Mouse (Mus musculus) forebrain, embryonic 14.5 days (tissue): ENCODE measurements around the gene Mogat1. TPM values are rescaled to one million over a fixed set of nuclear protein-coding genes. Genes with fewer than 3 reads are reported as not detected.
A peak's percentile ranks its signal among the peaks of the same experiment; 100 is the strongest.

ENCODE experiments used
- ATAC-seq: fragments of 200-750 bp; cut with Nextera tagmentation; 2 replicates; pipeline ENCODE4 v1.8.0; 2017; ENCODE audit warnings: mild to moderate bottlenecking, moderate library complexity
- DNase-seq: peaks from one replicate; pipeline ENCODE4 v3.0.0-alpha.2; 2015; ENCODE audit warnings: low spot score
- H3K27ac ChIP-seq: fragments of 300-500 bp; sonication (generic); 2 replicates; pipeline ENCODE4 v1.5.1; 2014; ENCODE audit warnings: low read depth, mild to moderate bottlenecking, control low read depth, low read length, moderate library complexity
- H3K27me3 ChIP-seq: fragments of 300-500 bp; sonication (generic); replicated peaks from 2 replicates; pipeline ENCODE4 v1.6.1; 2014; ENCODE audit warnings: low read length, control low read depth, mixed read lengths; ENCODE audit not compliant: control insufficient read depth, insufficient read depth
- H3K36me3 ChIP-seq: fragments of 300-500 bp; sonication (generic); 2 replicates; pipeline ENCODE4 v1.6.1; 2014; ENCODE audit warnings: low read length, control low read depth; ENCODE audit not compliant: control insufficient read depth, insufficient read depth
- H3K4me1 ChIP-seq: fragments of 300-500 bp; sonication (generic); 2 replicates; pipeline ENCODE4 v1.6.1; 2014; ENCODE audit warnings: antibody characterized with exemption, low read length, control low read depth; ENCODE audit not compliant: control insufficient read depth, insufficient read depth
- H3K4me2 ChIP-seq: fragments of 300-500 bp; sonication (generic); 2 replicates; pipeline ENCODE4 v1.6.1; 2014; ENCODE audit warnings: mild to moderate bottlenecking, control low read depth, low read length
- H3K4me3 ChIP-seq: fragments of 300-500 bp; sonication (generic); 2 replicates; pipeline ENCODE4 v1.5.1; 2014; ENCODE audit warnings: low read depth, low read length, control low read depth
- H3K9ac ChIP-seq: fragments of 300-500 bp; sonication (generic); 2 replicates; pipeline ENCODE4 v1.6.1; 2014; ENCODE audit warnings: mild to moderate bottlenecking, low read length, control low read depth, moderate library complexity
- H3K9me3 ChIP-seq: fragments of 300-500 bp; sonication (generic); replicated peaks from 2 replicates; pipeline ENCODE4 v1.6.1; 2016; ENCODE audit warnings: low read length, control low read depth, mixed read lengths; ENCODE audit not compliant: control insufficient read depth
- WGBS: fragments of 180-500 bp; shearing (Covaris S2); extraction: QIAGEN DNeasy Blood & Tissue Kit; methylation state at CpG from one replicate; pipeline ENCODE4 v1.1.7; 2014; 5-methylcytosine and 5-hydroxymethylcytosine counted together
- polyA plus RNA-seq: library from polyadenylated mRNA; unstranded; fragments of >200 nt; fragmentation: Nextera tagmentation; extraction: Ambion mirVana; gene quantifications from 2 replicates; pipeline ENCODE4 v1.2.1, GENCODE M21; 2014

Gene Mogat1
- polyA plus RNA-seq, 1 experiment from 2014 or later, result not detected

GRCm38 (mm10) chr1:78502527-78502926, 8.3 kb upstream of the Mogat1 start:
- ATAC-seq (no peak), DNase-seq (no peak)
- WGBS, result 92% methylated on average over 6 of the region's 6 CpGs

GRCm38 (mm10) chr1:78507137-78507536, 3.7 kb upstream of the Mogat1 start:
- no peak for DNase-seq
- no peak overlapping the region for H3K9ac ChIP-seq
- H3K36me3 ChIP-seq, result no peaks in the 10 kb centered on the region
- 70% methylated on average over 1 of the region's 1 CpGs for WGBS
- H3K27ac ChIP-seq, result no peak overlapping the region
- H3K4me3 ChIP-seq, result no peak overlapping the region
- H3K4me1 ChIP-seq, result no peaks in the 10 kb centered on the region
- H3K27me3 ChIP-seq, result no peaks in the 10 kb centered on the region
- ATAC-seq, result no peak
- H3K4me2 ChIP-seq, result no peak overlapping the region
- H3K9me3 ChIP-seq, result no peaks in the 10 kb centered on the region

More at GRCm38 (mm10) chr1:78502527-78502926, 8.3 kb upstream of the Mogat1 start:
- no peak overlapping the region for H3K4me2 ChIP-seq
- H3K27me3 ChIP-seq, result no peaks in the 10 kb centered on the region
- H3K9ac ChIP-seq, result no peak overlapping the region
- H3K36me3 ChIP-seq, result no peaks in the 10 kb centered on the region
- no peak overlapping the region for H3K27ac ChIP-seq
- H3K9me3 ChIP-seq, result no peaks in the 10 kb centered on the region
- H3K4me1 ChIP-seq, result no peaks in the 10 kb centered on the region
- no peak overlapping the region for H3K4me3 ChIP-seq

GRCm38 (mm10) chr1:78511621-78512160, 900 bp downstream of the Mogat1 start, which contains the start of gene BC035947:
TSS of gene BC035947 (minus strand) at chr1:78512158.
- ATAC-seq (peak; percentile 54; the same call in 1 of the 2 replicates), DNase-seq (peak; percentile 44)
- Histone ChIP-seq H3K27me3 (no peaks in the 10 kb centered on the region), H3K9me3 (no peaks in the 10 kb centered on the region), H3K27ac (no peak within 1 kb of the TSS), H3K4me2 (peak within 1 kb of the TSS; percentile 54), H3K9ac (peak within 1 kb of the TSS; percentile 54), H3K4me3 (peak within 1 kb of the TSS; percentile 22), H3K4me1 (no peaks in the 10 kb centered on the region), H3K36me3 (no peaks in the 10 kb centered on the region)
- WGBS, result 4% methylated on average over 25 of the region's 25 CpGs

- 79% methylated on average over 8 of the region's 8 CpGs for WGBS
- H3K4me1 ChIP-seq, result no peaks in the 10 kb centered on the region
- H3K9ac ChIP-seq, result no peak overlapping the region
- no peak for ATAC-seq
- H3K4me2 ChIP-seq, result no peak overlapping the region
- H3K9me3 ChIP-seq, result no peaks in the 10 kb centered on the region
- H3K27ac ChIP-seq, result no peak overlapping the region
- DNase-seq, result no peak
- H3K36me3 ChIP-seq, result no peaks in the 10 kb centered on the region
- no peak overlapping the region for H3K4me3 ChIP-seq
- H3K27me3 ChIP-seq, result no peaks in the 10 kb centered on the region
Observed at GRCm38 (mm10) chr1:78512756-78513155, 2.0 kb downstream of the Mogat1 start.

GRCm38 (mm10) chr1:78518907-78519306, 8.1 kb downstream of the Mogat1 start:
- Histone ChIP-seq H3K4me2 (no peak overlapping the region), H3K27me3 (no peaks in the 10 kb centered on the region), H3K4me1 (no peaks in the 10 kb centered on the region), H3K4me3 (no peak overlapping the region), H3K27ac (no peak overlapping the region), H3K9me3 (no peaks in the 10 kb centered on the region), H3K36me3 (no peaks in the 10 kb centered on the region), H3K9ac (no peak overlapping the region)
- 87% methylated on average over 7 of the region's 7 CpGs for WGBS
- DNase-seq, result no peak
- ATAC-seq, result no peak

- H3K36me3 ChIP-seq, result no peaks in the 10 kb centered on the region
- ATAC-seq (no peak), DNase-seq (peak; percentile 66)
- H3K4me1 ChIP-seq, result no peaks in the 10 kb centered on the region
- no peak overlapping the region for H3K9ac ChIP-seq
- no peaks in the 10 kb centered on the region for H3K9me3 ChIP-seq
- H3K4me3 ChIP-seq, result no peak overlapping the region
- WGBS, result 53% methylated on average over 23 of the region's 23 CpGs
- H3K27me3 ChIP-seq, result no peaks in the 10 kb centered on the region
- no peak overlapping the region for H3K4me2 ChIP-seq
- H3K27ac ChIP-seq, result no peak overlapping the region
Observed at GRCm38 (mm10) chr1:78525189-78525886, 14.5 kb downstream of the Mogat1 start.

- no peak overlapping the region for H3K27ac ChIP-seq
- H3K9me3 ChIP-seq, result no peaks in the 10 kb centered on the region
- H3K27me3 ChIP-seq, result no peaks in the 10 kb centered on the region
- no peak overlapping the region for H3K4me3 ChIP-seq
- WGBS, result 92% methylated on average over 3 of the region's 3 CpGs
- no peak overlapping the region for H3K9ac ChIP-seq
- DNase-seq, result no peak
- no peak for ATAC-seq
- H3K4me2 ChIP-seq, result no peak overlapping the region
- H3K36me3 ChIP-seq, result no peaks in the 10 kb centered on the region
- no peaks in the 10 kb centered on the region for H3K4me1 ChIP-seq
Observed at GRCm38 (mm10) chr1:78528356-78528755, 17.6 kb downstream of the Mogat1 start.

GRCm38 (mm10) chr1:78529011-78529410, 18.2 kb downstream of the Mogat1 start:
- H3K4me2 ChIP-seq, result no peak overlapping the region
- DNase-seq (no peak), ATAC-seq (no peak)
- 91% methylated on average over 8 of the region's 8 CpGs for whole genome bisulfite sequencing
- no peak overlapping the region for H3K9ac ChIP-seq
- H3K27ac ChIP-seq, result no peak overlapping the region
- H3K36me3 ChIP-seq, result no peaks in the 10 kb centered on the region
- H3K27me3 ChIP-seq, result no peaks in the 10 kb centered on the region
- no peaks in the 10 kb centered on the region for H3K9me3 ChIP-seq
- no peaks in the 10 kb centered on the region for H3K4me1 ChIP-seq
- H3K4me3 ChIP-seq, result no peak overlapping the region

- DNase-seq, result peak; percentile 20
- no peak for ATAC-seq
Observed at GRCm38 (mm10) chr1:78530500-78531215, 19.9 kb downstream of the Mogat1 start.

More at GRCm38 (mm10) chr1:78530500-78531215, 19.9 kb downstream of the Mogat1 start:
- no peaks in the 10 kb centered on the region for H3K9me3 ChIP-seq
- no peak overlapping the region for H3K4me2 ChIP-seq
- no peak overlapping the region for H3K4me3 ChIP-seq
- 78% methylated on average over 7 of the region's 7 CpGs for WGBS
- H3K4me1 ChIP-seq, result no peaks in the 10 kb centered on the region
- H3K9ac ChIP-seq, result no peak overlapping the region
- H3K27me3 ChIP-seq, result no peaks in the 10 kb centered on the region
- H3K36me3 ChIP-seq, result no peaks in the 10 kb centered on the region
- H3K27ac ChIP-seq, result no peak overlapping the region
